Mouse (Mus musculus) spleen, embryonic (tissue): ENCODE measurements around the gene Trim47.

Experiments used
- CTCF ChIA-PET: fragments of 350-600 bp; sonication (Branson Sonifier 250); formaldehyde crosslinking; loops from one replicate; lab custom pipeline; 2022; lab: Charles Lee

Trim47 gene

DNA sequence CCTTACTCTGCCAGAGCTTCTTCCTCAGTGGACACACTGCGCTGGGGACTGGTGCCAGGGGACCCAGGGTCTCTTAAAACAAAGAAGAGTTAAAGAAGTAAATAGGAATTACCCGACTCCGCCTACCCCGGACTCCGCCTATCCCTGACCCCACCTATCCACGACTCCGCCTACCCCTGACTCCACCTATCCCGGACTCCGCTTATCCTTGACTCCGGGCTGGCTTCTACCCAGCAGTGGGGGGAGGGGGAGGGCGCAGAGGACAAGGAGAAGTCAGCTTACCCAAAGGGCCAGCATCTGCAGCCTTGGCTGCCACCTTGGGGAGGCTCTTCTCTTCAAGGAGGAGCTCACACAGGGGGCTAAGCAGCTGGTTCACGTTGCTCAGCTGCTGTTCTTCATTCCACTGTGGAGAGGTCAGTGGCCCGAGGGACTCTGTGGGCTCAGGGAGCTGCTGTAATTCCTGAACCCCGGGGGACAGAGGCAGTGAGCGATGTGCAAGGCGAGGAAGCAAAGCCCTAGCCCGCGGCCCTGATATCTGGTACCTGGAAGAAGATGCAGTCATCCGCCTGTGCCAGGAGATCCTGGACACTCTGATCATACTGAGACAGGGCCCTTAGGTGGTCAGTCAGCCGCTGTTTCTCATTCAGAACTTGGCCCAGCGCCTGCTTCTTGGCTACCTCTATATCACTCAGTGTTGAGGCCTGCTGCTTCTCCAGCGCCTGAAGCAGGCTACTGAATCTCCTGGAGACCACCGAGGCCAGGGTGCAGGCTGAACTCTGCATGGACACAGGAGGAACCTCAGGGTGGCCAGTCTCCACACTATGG lies at the start of gene Trim47:
Gene Trim47, minus strand, starts transcription at position 55 of the 825 bp plus-strand sequence.
- CTCF ChIA-PET = no interaction called here

DNA sequence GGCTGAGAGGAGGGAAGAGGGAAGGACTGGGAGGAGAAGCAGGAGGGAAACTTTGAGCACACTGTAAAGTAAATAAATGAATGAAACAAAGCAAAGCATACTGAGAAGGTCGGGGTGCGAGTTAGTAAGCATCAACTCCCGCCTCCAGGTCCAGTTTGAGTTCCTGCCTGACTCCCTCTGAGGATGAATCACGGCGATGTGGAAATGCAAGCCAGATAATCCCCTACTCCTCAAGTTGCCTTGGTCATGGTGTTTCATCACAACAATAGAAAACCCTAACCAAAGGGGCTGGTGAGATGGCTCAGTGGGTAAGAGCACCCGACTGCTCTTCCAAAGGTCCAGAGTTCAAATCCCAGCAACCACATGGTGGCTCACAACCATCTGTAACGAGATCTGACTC lies 49.0 kb upstream of the Trim47 start:
- CTCF ChIA-PET = interaction anchor here (0.7 kb wide), 1 partner anchor 302 kb away, joined by 4 read pairs; no protein-coding TSS in a partner anchor

DNA sequence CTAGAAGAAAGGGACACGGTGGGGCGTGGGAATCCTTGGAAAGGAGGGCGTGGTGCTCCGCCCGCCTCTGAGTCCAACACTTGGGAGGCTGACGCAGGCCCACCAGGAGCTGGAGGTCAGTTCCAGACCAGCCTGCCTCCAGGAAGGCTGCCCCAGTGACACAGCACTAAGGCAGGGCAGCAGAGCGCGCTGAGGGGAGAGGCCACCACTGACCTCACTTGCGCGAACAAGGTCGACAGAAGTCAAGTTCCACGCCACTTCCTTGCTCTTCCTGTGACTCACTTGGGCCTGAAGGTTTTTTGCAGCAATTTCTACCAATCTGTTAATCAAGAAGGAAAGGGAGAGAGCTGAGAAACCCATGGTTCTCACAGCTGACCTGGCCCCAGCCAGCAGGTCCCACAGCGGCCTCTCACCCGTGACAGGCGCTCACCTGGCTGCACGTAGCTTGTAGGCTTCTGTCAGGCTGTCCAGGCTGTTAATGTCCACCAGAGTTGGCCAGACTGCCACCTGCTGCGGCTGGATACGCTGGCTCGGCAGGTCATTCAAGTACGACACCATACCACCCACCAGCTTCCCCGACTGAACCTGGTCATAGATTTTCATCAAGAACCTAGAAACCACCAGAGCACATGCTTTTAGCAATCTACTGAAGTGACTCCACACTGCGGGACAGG lies 47.9 kb upstream of the Trim47 start:
- CTCF ChIA-PET = no interaction called here

DNA sequence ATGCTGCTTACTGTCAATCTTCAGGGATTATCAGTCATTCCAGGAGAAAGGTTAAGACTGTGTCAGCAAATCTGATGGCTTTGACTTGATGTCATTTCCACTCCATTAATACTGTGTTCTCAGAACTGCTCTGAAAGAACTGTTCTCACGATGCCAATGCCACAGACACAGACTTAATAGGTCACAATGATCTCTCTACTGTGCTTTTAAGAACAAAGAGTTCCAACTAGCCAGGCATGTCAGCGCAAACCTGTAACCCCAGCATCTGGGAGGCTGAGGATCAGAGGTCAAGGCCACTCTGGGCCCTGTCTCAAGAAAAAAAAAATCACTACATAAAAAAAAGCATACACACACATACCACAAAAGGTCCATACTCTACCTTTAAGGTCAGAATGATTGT lies 44.9 kb upstream of the Trim47 start:
- CTCF ChIA-PET = no interaction called here

DNA sequence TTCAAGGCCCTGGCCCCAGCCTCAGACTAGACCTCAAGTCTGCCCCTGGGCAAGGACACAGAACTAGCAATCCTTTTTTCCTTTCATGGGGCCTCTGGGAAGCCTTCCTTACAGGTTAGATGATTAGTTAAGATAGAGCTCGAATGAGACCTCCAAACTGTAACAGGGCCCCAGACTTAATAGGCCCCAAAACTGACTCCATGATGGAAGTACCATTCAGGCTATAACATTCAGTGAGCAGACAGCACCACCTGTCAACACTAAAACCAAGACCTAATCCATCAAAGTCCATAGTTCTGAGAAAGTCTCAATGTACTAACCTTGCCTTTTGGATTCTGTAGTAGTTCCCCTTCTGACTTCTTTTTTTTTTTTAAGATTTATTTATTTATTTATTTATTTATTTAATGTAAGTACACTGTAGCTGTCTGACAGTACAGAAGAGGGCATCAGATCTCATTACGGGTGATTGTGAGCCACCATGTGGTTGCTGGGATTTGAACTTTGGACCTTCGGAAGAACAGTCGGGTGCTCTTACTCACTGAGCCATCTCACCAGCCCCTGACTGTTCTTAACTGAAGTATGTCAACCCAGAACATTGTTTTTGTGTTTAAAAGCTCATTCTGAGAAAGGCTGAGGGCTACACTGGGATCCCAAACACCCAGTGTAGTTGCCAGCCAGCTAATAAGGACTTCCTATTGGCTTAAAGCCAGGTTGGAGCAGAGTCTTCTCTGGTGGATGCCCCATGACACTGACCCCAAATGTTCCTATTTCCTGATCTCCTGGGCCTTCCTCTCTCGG lies 43.2 kb upstream of the Trim47 start:
- CTCF ChIA-PET = no interaction called here

DNA sequence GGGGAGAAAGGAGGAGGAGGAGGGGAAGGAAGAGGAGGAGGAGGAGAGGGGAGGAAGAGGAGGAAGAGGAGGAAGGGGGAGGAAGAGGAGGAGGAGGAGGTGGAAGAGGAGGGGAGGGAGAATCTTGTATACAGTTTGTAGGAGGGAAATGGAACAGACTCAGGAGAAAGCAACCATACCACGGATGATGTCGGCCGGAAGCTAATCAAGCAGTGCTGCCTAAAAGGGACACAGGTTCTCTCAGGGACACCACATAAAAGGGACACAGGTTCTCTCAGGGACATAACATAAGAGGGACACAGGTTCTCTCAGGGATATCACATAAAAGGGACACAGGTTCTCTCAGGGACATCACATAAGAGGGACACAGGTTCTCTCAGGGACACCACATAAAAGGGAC lies 42.2 kb upstream of the Trim47 start:
- CTCF ChIA-PET = interaction anchor here (0.7 kb wide), 1 partner anchor 280 kb away, joined by 19 read pairs; no protein-coding TSS in a partner anchor

DNA sequence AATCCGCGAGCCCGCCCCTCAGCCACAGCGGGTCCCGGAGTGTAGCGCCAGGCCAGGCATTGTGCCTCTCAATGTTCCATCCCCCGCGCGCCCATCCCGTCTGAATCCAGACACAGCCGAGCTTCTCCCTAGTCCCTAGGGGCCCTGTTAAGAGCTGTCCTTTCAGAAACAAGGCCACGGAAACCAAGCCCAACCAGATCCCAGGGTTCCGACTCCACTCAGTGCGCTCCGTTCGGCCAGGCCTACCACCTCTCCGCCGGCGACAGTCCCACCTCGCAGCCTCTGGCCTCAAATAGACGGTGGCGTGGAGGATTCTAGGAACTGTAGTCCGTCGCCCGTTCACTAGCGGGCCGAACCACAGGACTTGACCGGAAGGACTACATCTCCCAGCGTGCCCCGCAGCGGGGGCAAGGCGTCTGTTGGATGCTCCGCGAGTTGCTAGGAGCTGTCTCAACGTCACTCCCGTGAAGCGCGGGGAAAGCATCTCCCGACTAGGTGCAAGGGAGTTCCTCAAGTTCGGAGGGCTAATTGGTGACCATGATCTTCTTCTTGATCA lies 41.0 kb upstream of the Trim47 start, which contains the start of gene Fbf1:
Gene Fbf1, minus strand, starts transcription at position 283 of the 556 bp plus-strand sequence.
- CTCF ChIA-PET = no interaction called here

DNA sequence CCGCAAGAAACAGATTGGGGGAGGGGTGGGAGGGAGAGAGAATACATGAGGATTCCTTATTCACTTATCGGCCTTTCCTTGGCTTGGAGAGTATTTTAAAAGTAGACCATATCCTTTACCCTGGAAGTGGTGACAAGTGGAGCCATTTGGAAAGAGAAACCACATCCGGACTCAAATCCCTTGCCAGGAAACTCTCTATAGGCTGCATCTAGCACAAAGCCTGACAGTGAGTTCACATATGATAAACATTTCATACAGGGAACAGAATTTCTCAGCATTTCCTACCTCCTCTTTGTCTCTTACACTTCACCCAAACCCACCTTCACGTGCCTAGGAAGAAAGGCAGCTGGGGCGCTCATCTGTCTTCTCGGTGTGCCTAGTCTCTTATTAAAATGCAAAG lies 40.2 kb upstream of the Trim47 start:
- CTCF ChIA-PET = interaction anchor here (0.5 to 0.6 kb wide), 2 partner anchors 21 to 321 kb away, joined by 3 to 7 read pairs; no protein-coding TSS in a partner anchor

DNA sequence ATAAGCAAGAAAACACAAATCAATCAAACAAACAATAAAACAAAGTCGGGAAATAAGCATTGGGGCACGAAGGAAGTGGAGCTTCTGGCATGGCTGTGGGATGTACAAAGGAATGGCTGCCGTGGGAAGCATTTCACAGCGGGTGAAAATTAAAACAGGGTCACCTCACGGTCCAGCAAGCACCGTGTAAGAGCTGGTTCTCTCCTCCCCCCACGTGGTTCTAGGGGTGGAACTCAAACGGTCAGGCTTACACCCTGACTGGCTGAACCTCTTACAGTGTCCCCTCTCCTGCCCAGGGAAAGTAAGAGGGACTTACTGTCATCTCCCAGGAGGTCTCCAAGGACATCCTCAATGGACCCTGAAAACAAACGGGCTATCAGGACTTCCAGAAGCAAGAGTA lies 36.0 kb upstream of the Trim47 start:
- CTCF ChIA-PET = interaction anchor here (0.6 kb wide), 1 partner anchor 105 kb away, joined by 5 read pairs; no protein-coding TSS in a partner anchor

DNA sequence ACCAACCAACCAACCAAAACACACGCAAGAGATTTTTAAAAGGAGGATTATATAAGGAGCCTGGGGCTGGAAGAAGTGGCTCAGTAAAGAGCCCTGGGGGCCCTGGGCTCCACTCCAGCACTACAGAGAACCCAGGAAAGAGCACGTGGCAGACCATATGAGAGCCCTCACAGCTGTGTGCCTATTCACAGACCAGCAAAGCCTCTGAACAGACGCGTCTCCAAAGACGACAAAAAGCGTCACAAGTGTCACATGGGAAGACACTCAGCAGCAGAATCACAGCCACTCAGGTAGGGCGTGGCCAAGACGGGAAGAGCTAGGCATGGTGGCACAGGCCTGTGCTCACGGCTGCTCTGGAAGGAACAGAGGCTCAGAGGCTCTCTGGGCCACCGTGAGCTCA lies 35.1 kb upstream of the Trim47 start:
- CTCF ChIA-PET = no interaction called here

DNA sequence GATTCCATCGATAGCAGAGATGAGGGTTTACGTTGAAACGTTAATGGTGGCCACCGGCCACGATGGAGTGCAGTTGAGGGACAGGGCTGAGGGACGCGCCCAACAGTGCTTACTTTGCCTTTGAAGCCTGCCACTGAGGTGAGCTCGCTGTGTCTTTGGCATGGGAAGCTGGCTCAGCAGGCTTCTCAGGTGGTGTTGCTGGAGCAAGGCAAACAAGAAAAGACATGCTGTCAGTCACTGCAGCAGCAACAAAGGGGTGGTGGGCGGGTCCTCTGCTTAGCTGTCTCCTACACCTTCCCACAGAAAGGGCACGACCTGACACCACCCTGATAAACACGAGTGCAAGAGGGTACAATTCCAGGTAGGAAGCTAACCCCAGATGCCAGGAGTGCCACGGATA lies 34.3 kb upstream of the Trim47 start:
- CTCF ChIA-PET = no interaction called here

DNA sequence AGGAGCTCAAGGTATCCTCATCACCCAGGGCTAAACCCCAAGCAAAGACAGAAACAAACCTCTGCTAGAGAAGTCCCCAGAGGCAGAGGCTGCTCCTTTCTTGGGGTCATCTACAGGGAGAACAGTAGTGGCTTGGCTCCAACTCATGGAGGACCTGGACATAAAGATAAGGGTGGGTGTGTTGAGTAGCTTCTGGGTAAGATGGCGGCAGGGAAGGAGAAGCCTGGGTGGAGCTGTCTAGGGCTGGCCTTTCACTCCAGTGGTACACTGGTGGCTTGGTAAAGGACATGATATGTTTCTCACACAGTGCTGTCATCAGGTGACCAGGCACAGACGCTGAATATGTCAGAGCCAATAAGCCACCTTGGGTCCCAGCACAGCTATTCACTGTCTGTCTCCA lies 23.9 kb upstream of the Trim47 start:
- CTCF ChIA-PET = interaction anchor here (0.5 kb wide), 1 partner anchor 46 kb away, joined by 4 read pairs; no protein-coding TSS in a partner anchor

DNA sequence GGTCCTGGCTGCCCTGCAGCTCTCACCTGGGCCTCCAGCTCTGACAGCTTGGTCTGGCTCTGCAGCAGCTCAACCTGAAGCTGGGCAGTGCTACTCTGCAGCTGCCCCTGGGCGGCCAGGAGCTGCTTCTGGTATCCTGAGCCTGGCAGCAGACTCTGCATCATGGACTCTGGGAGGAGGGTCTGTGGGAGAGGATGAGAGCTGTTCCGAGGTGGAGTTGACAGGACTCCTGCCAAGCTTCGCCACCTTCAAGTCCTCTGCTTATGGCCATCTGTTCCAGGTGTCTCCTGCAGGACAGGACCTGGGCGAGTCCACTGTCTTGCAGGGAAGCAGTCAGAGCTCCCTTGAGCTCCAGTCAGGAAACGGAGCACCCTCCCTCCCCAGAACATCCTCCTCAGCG lies 22.3 kb upstream of the Trim47 start:
- CTCF ChIA-PET = interaction anchor here (0.5 kb wide), 1 partner anchor 161 kb away, joined by 3 read pairs; no protein-coding TSS in a partner anchor

DNA sequence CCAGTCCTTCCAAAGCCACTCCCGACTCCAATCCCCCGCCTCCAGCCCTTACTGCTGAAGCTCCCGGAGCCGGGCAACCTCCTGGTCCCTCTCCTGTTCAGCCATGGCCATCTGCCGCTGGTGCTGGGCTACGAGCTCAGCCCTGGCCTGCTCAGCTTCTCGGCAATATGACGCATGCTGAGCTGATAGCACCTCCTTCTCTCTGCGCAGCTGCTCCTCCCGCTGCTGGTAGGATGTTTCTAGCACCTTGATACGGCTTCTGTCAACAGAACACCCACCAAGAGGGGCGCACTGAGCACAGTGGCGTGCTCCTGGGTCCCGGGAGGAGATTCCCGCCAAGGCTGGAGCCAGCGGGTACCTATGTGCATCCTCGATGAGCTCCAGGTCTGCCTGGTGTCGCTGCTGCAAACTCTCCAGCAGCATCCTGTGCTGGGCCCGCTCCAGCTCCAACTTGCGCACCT lies 21.8 kb upstream of the Trim47 start:
- CTCF ChIA-PET = no interaction called here

DNA sequence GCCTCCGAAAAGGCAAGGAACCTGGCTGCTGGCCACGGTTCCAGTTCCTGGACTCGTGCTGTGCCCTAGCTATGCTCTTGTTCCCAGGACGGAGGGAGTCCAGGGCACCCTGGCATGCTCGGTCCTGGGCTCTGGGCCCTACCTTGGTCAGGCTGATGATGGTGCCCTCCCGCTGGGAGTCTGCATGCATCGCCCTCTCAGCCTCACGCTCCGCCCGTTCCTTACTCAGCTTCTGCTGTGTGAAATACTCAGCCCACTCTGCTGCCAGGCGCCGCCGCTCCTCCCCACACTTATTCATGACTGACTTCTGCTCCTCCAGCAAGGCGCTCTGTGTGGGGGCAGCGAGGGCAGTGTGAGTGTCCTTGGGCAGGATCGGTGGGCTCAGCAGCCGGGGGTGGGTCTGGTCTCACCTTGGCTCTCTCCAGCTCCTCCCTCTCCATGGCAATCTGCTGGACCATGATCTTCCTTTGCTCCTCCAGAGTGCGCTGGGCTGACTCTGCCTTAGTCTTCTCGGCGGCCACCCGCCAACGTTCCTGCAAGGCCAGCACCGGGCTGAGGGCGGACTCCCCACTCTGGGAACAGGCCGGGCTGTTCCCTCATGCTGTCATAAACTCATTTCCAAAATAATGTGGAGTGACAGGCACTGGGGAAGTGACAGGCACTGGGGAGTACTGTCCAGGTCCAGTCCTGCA lies 19.4 kb upstream of the Trim47 start:
- CTCF ChIA-PET = no interaction called here

DNA sequence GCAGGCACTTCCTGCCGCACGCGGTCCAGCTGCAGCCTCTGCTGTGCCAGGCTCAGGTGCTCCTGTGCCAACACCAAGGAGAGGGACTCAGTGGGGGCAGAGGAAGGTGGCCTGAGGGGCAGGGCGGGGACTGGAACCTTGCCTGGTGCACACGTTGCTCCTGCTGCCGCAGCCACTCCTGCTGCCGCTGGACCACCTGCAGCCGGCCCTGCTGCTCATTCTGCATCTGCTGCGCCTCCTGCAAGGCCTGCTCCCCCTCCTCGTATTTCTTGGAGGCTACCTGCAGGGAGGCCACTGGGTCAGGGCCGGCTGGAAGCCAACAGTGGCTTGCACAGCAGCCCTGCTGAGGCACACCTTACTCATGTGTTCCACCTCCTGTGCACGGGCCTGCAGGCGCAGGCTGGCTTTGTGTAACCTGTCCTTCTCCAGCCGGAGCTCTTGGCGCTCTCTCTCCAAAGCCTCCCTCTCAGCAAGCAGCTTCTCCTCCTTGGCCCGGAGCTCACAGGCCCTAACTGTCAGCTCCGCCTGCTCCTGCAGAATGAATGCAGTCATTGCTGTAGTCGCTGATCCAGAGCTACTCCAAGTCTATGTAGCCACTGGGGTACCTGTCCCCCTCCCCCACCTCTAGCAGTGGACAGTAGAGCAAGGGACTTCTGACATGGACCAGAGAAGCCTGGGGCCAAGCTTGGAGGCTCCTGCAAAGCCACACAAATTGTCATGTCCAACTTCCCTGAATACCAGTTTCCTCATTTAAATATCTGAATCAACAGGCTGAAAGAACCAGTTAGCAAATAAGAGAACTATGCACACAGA lies 18.7 kb upstream of the Trim47 start:
- CTCF ChIA-PET = no interaction called here

DNA sequence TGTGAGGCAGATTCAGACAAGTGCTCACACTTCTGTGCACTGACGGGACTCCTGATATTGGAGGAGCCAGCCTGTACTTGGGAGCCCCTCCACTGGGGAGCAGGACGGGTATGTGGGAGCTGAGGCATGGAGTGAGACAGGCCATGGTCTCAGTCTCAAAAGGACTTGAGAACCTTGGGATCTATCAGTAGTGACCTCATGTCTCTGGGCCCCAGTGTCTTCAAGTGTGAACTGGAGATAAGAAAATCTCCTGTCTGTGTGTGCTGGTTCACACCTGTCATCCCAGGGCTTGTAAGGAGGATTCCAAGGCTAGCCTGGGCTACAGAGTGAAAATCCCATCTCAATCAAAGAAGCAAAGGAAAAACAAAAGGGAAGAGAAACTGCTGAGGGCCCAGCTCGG lies 16.5 kb upstream of the Trim47 start:
- CTCF ChIA-PET = no interaction called here

DNA sequence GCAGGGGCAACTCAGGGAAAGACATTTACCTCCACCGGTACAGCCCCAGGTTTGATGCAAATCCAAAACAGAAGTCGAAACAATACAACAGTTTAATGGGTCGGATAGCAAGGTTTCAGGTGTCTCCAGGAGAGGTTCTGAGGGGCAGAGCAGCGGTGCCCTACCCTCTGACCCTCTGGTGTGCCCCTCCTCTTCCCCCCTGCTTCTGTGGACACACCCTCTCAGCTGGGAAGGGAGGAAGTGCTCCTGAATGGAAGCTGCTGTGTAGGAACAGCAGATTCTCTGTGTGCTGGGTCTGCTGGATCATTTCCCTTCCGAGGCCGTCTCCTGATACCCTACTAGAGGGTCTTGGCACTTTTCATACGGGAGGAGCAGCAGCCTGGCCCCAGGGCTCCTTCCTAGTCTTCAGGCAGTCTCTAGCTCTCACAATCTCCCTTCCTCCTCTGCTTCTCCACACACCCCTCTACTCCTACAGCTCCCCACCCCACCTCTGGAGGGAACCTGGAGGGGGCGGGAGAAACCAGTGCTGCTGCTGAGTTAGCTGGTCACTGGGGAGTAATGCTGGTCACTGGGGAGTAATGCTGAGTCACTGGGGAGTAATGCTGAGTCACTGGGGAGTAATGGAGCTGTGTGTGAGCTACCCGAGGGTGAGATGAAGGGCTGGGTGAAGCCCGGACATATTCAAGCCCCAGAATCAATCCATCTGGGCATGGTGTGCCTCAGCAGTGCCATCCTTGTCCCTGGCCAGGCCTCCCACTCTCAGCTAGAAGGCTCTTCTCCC lies 15.4 kb upstream of the Trim47 start:
- CTCF ChIA-PET = no interaction called here
